Mouse (Mus musculus) CH12.LX (cell line): ENCODE data around the gene Pnpo. TPM values are rescaled to one million over a fixed set of nuclear protein-coding genes. Genes with fewer than 3 reads are reported as not detected.

Experiments
- DNase-seq: peaks from one replicate; pipeline ENCODE4 v3.0.0-alpha.2; 2013; ENCODE audit errors: extremely low read depth
- H3K27ac ChIP-seq: 2 replicates; pipeline ENCODE4 v1.5.1; 2012; ENCODE audit warnings: low read depth, mild to moderate bottlenecking, control low read depth, moderate library complexity; ENCODE audit not compliant: insufficient read depth
- H3K27me3 ChIP-seq: replicated peaks from 2 replicates; pipeline ENCODE3; 2012; ENCODE audit warnings: inconsistent platforms
- H3K36me3 ChIP-seq, 2 experiments: replicated peaks in 1 of 2; 2 replicates each; pipeline versions ENCODE3 to v1.6.1; 2012; ENCODE audit warnings: inconsistent platforms in 1 of 2, low read length in 1 of 2, mild to moderate bottlenecking in 1 of 2, mixed read lengths in 1 of 2, moderate library complexity in 1 of 2; ENCODE audit not compliant: control insufficient read depth in 1 of 2, insufficient read depth in 1 of 2
- H3K4me1 ChIP-seq, 2 experiments: 2 replicates each; pipeline ENCODE4 v1.6.1; 2012; ENCODE audit warnings: inconsistent platforms in 1 of 2, moderate library complexity in 1 of 2; ENCODE audit not compliant: insufficient read depth in 2 of 2, control insufficient read depth in 1 of 2
- H3K4me2 ChIP-seq: 2 replicates; pipeline ENCODE4 v1.6.1; 2012; ENCODE audit warnings: low read depth, mild to moderate bottlenecking, control low read depth; ENCODE audit not compliant: poor library complexity, insufficient read depth, severe bottlenecking
- H3K4me3 ChIP-seq, 3 experiments: fragments of 150-350 bp in 1 of 3; sonication (generic) in 1 of 3; replicated peaks in 1 of 3; 2 replicates each; pipeline versions ENCODE3 to v1.5.1; 2011 to 2012; ENCODE audit warnings: low read depth in 2 of 3, low read length in 2 of 3, mild to moderate bottlenecking in 2 of 3, moderate library complexity in 2 of 3, control low read depth in 1 of 3, improper control_type of control experiment in 1 of 3, inconsistent platforms in 1 of 3, mixed read lengths in 1 of 3; ENCODE audit not compliant: poor library complexity in 1 of 3
- H3K79me2 ChIP-seq: replicated peaks from 2 replicates; pipeline ENCODE4 v1.6.1; 2012; ENCODE audit warnings: mild to moderate bottlenecking, moderate library complexity; ENCODE audit not compliant: control insufficient read depth, poor library complexity, insufficient read depth, severe bottlenecking; ENCODE audit errors: extremely low read depth
- H3K9ac ChIP-seq: 2 replicates; pipeline ENCODE4 v1.6.1; 2012; ENCODE audit warnings: low read depth, mild to moderate bottlenecking, control low read depth, moderate library complexity; ENCODE audit not compliant: insufficient read depth
- H3K9me3 ChIP-seq: replicated peaks from 2 replicates; pipeline ENCODE3; 2012; ENCODE audit warnings: low read length, inconsistent platforms, mixed read lengths
- CHD1 ChIP-seq: IDR thresholded peaks from 2 replicates; pipeline ENCODE4 v1.6.1; 2012; ENCODE audit warnings: low read depth, low read length, improper control_type of control experiment, inconsistent platforms
- CHD2 ChIP-seq: IDR thresholded peaks from 2 replicates; pipeline ENCODE4 v1.6.1; 2011; ENCODE audit warnings: low read length, improper control_type of control experiment
- CTCF ChIP-seq, 2 experiments: IDR thresholded peaks in 1 of 2; conservative IDR thresholded peaks in 1 of 2; 2 replicates each; pipeline ENCODE4 v1.5.1; 2011 to 2012; ENCODE audit warnings: low read depth in 2 of 2, low read length in 2 of 2, improper control_type of control experiment in 1 of 2, inconsistent platforms in 1 of 2, mild to moderate bottlenecking in 1 of 2, moderate library complexity in 1 of 2
- E2F4 ChIP-seq: IDR thresholded peaks from 2 replicates; pipeline ENCODE4 v1.6.1; 2011; ENCODE audit warnings: low read depth, low read length, improper control_type of control experiment; ENCODE audit not compliant: insufficient replicate concordance
- ELF1 ChIP-seq: IDR thresholded peaks from 2 replicates; pipeline ENCODE4 v1.6.1; 2014; ENCODE audit warnings: low read depth, mild to moderate bottlenecking, inconsistent platforms, low read length, improper control_type of control experiment
- HCFC1 ChIP-seq: IDR thresholded peaks from 2 replicates; pipeline ENCODE4 v1.6.1; 2012; ENCODE audit warnings: low read depth, mild to moderate bottlenecking, inconsistent platforms, low read length, improper control_type of control experiment
- JUND ChIP-seq: conservative IDR thresholded peaks from 2 replicates; pipeline ENCODE4 v1.6.1; 2011; ENCODE audit warnings: low read depth, low read length, improper control_type of control experiment
- MAZ ChIP-seq: IDR thresholded peaks from 2 replicates; pipeline ENCODE4 v1.6.1; 2012; ENCODE audit warnings: low read depth, mild to moderate bottlenecking, inconsistent platforms, low read length, improper control_type of control experiment, moderate library complexity
- MEF2A ChIP-seq: IDR thresholded peaks from 2 replicates; pipeline ENCODE4 v1.6.1; 2014; ENCODE audit warnings: low read depth, mild to moderate bottlenecking, inconsistent platforms, low read length, improper control_type of control experiment, borderline replicate concordance
- MYC ChIP-seq: IDR thresholded peaks from 2 replicates; pipeline ENCODE4 v1.6.1; 2011; ENCODE audit warnings: low read depth, mild to moderate bottlenecking, improper control_type of control experiment, low read length
- PAX5 ChIP-seq: IDR thresholded peaks from 2 replicates; pipeline ENCODE4 v1.6.1; 2012; ENCODE audit warnings: low read length, inconsistent platforms, mixed read lengths
- RCOR1 ChIP-seq: conservative IDR thresholded peaks from 2 replicates; pipeline ENCODE4 v1.6.1; 2012; ENCODE audit warnings: low read depth, mild to moderate bottlenecking, inconsistent platforms, low read length, improper control_type of control experiment
- SIN3A ChIP-seq: IDR thresholded peaks from 2 replicates; pipeline ENCODE4 v1.6.1; 2012; ENCODE audit warnings: low read length, improper control_type of control experiment, inconsistent platforms
- UBTF ChIP-seq: IDR thresholded peaks from 2 replicates; pipeline ENCODE4 v1.6.1; 2012; ENCODE audit warnings: low read depth, mild to moderate bottlenecking, inconsistent platforms, low read length, improper control_type of control experiment, moderate library complexity
- USF1 ChIP-seq: IDR thresholded peaks from 2 replicates; pipeline ENCODE4 v1.6.1; 2014; ENCODE audit warnings: low read depth, mild to moderate bottlenecking, inconsistent platforms, low read length, improper control_type of control experiment
- ZKSCAN1 ChIP-seq: IDR thresholded peaks from 2 replicates; pipeline ENCODE4 v1.6.1; 2012; ENCODE audit warnings: low read depth, inconsistent platforms, low read length, improper control_type of control experiment, borderline replicate concordance
- ZNF384 ChIP-seq: IDR thresholded peaks from 2 replicates; pipeline ENCODE4 v1.6.1; 2012; ENCODE audit warnings: low read depth, low read length, improper control_type of control experiment, inconsistent platforms
- dilution Hi-C: fragments of 300-500 bp; cut with MboI; formaldehyde crosslinking; loops from 2 replicates; pipeline ENCODE4 v1.14.3; 2020; ENCODE audit warnings: low sequenced_read_pairs; ENCODE audit not compliant: extremely low pct_unique_long_range_greater_than_20kb, extremely low pct_ligation_motif_present
- in situ Hi-C: fragments of 300-500 bp; cut with MboI; formaldehyde crosslinking; loops from 3 replicates; pipeline ENCODE4 v1.14.3; 2019; ENCODE audit warnings: low sequenced_read_pairs, low pct_ligation_motif_present, low pct_unique_long_range_greater_than_20kb, mixed read lengths
- polyA plus RNA-seq: library from polyadenylated mRNA; unstranded; fragments of >175 nt; gene quantifications from 2 replicates; pipeline ENCODE4 v1.2.1, GENCODE M21; 2012; ENCODE audit warnings: low read depth; ENCODE audit not compliant: insufficient read length
- total RNA-seq, 2 experiments: library from RNA; depleted of rRNA; stranded (reverse); fragments of 300-350 nt in 1 of 2; fragments of >200 nt in 1 of 2; gene quantifications; 2 replicates each; pipeline ENCODE4 v1.2.3; 2012 to 2014

Pnpo gene
- total and polyA plus RNA-seq, 3 experiments = 36.3 to 54.3 (median 38.5) TPM

DNA sequence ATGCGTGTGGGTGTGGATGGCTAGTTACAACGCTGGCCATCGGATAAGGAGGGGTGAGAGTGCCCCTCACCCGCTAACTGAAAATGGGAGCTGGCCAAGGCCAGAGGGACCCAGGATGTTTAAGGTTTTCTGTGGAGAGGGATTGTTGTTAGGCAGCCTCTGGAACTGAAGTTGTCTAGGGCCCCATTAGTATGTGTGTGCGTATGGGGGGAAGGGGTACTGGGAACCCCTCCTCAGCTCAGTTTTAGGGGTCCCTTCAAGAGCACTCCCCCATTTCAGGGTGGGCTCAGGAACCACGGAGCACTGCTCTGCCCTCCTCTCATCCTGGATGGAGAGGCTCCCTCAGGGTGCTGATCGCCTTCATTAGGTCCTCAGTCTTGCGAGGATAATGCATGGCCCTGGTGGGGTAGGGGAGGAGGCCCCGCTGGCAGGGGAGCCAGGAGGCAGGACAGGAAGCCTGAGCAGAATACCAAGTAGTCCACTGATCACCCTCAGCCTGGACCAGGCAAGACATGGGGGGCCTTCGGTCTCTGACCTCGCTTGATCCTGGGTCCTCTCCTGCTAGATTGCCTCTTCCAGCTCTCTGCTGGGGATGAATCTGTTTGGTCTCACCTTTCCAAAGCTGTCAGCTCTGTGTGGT is 50.5 kb downstream of the Pnpo start:
- H3K9me3 ChIP-seq = peaks cover 3% of the 10 kb centered on the region
- peaks cover 48% of the 10 kb centered on the region for H3K27me3 ChIP-seq
- no peak overlapping the region for H3K4me2 ChIP-seq
- no peak overlapping the region for H3K9ac ChIP-seq
- TF ChIP-seq CTCF (conservative IDR thresholded peaks at IDR 0.05 in 1 of 2, IDR thresholded peaks at IDR 0.05 in 1 of 2; ENCODE audit: low read depth in 2 of 2, low read length in 2 of 2) = no peak
- TF ChIP-seq MEF2A = no peak
- TF ChIP-seq E2F4 = no peak
- TF ChIP-seq RCOR1 = no peak
- TF ChIP-seq ELF1 = no peak
- TF ChIP-seq MYC = no peak
- no peak for TF ChIP-seq JUND
- no peak for TF ChIP-seq ZNF384
- no peak for TF ChIP-seq ZKSCAN1
- no peak for TF ChIP-seq USF1
- no peak for TF ChIP-seq CHD2
- no peak for TF ChIP-seq SIN3A
- TF ChIP-seq CHD1 = no peak
- no peak for TF ChIP-seq UBTF
- TF ChIP-seq MAZ = no peak
- TF ChIP-seq, all 38 proteins: peak for 0
- Histone ChIP-seq H3K79me2 (no peaks in the 10 kb centered on the region), H3K27ac (no peak overlapping the region), H3K4me3 (no peak overlapping the region), H3K4me1 (no peaks in the 10 kb centered on the region), H3K36me3 (no peaks in the 10 kb centered on the region)
- in situ Hi-C loops (no loop called here), dilution Hi-C loops (no loop called here)
- DNase-seq = no peak

DNA sequence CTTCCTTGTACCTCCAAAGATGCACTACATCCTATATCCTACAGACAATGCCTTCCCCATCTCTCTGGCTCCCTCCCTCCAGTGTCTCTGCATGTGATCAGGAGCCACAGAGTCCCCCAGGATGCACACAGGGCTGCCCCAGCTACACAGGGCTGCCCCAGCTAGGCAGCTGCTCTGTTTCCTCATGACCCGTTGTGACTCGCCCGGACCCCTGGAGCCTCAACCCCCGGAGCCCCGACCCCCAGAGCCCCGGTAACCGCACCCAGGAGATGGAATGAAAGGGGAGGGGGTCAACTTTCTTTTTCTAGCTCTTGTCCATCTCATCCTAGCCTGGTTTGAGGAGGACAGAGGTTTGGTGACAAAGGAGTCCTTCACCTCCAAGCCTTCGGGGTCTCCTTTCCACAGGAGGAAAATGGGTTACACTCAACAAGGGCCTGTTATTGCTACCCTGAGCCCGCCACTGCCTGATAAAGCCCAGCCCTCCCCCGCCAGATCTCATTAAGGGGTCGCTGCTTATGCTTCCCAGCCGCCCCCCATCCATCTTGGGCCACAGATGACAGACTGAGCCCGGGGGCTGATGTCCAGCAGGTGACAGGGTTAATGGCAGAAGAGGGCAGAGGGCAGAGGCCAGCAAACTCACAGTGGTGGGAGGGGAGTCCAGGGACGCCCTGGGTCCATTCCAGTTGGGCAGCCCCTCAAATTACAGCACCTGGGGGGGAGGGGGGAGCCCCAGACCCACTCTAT is 51.8 kb downstream of the Pnpo start:
- in situ Hi-C loops (no loop called here), dilution Hi-C loops (no loop called here)
- Histone ChIP-seq H3K27ac (no peak overlapping the region), H3K36me3 (no peaks in the 10 kb centered on the region), H3K27me3 (peaks cover 54% of the 10 kb centered on the region), H3K4me3 (no peak overlapping the region), H3K9ac (no peak overlapping the region), H3K9me3 (peaks cover 3% of the 10 kb centered on the region), H3K4me2 (no peak overlapping the region), H3K79me2 (no peaks in the 10 kb centered on the region), H3K4me1 (no peaks in the 10 kb centered on the region)
- TF ChIP-seq MEF2A (no peak), PAX5 (no peak), HCFC1 (no peak), USF1 (no peak)
- no peak for DNase-seq

Other genes starting within 250 kb of the Pnpo start
- gene Snx11, start 166.4 kb downstream of the Pnpo start, total RNA-seq (2012; rRNA removed) = 153 and 173 TPM in 2 replicates
- gene Snx11, start 166.4 kb downstream of the Pnpo start, total RNA-seq (2014; rRNA removed) = 244 and 246 TPM in 2 replicates
- gene Snx11, start 166.4 kb downstream of the Pnpo start, polyA plus RNA-seq = 208 and 217 TPM in 2 replicates
- 144 and 163 TPM in 2 replicates for gene Cbx1, start 154.9 kb downstream of the Pnpo start, total RNA-seq (2012; rRNA removed)
- 115 and 138 TPM in 2 replicates for gene Cbx1, start 154.9 kb downstream of the Pnpo start, total RNA-seq (2014; rRNA removed)
- 223 and 251 TPM in 2 replicates for gene Cbx1, start 154.9 kb downstream of the Pnpo start, polyA plus RNA-seq
- 113 and 169 TPM in 2 replicates for gene Nfe2l1, start 114.0 kb downstream of the Pnpo start, total RNA-seq (2012; rRNA removed)
- 61.1 and 77.7 TPM in 2 replicates for gene Nfe2l1, start 114.0 kb downstream of the Pnpo start, total RNA-seq (2014; rRNA removed)
- gene Nfe2l1, start 114.0 kb downstream of the Pnpo start, polyA plus RNA-seq = 145 and 182 TPM in 2 replicates
- 1.3 and 4.1 TPM in 2 replicates for gene Copz2, start 94.1 kb downstream of the Pnpo start, total RNA-seq (2012; rRNA removed)
- gene Copz2, start 94.1 kb downstream of the Pnpo start, total RNA-seq (2014; rRNA removed) = 0.28 and 0.35 TPM in 2 replicates
- gene Copz2, start 94.1 kb downstream of the Pnpo start, polyA plus RNA-seq = 0.87 and 0.99 TPM in 2 replicates
- 96.3 and 112 TPM in 2 replicates for gene Cdk5rap3, start 27.5 kb downstream of the Pnpo start, total RNA-seq (2012; rRNA removed)
- gene Cdk5rap3, start 27.5 kb downstream of the Pnpo start, total RNA-seq (2014; rRNA removed) = 59.5 and 61.6 TPM in 2 replicates
- 70.3 and 80.0 TPM in 2 replicates for gene Cdk5rap3, start 27.5 kb downstream of the Pnpo start, polyA plus RNA-seq
- gene Prr15l, start 15.9 kb downstream of the Pnpo start, total RNA-seq (2012; rRNA removed) = 0.08 TPM in 2 replicates
- not detected in 2 replicates for gene Prr15l, start 15.9 kb downstream of the Pnpo start, total RNA-seq (2014; rRNA removed)
- 0.19 and 0.31 TPM in 2 replicates for gene Prr15l, start 15.9 kb downstream of the Pnpo start, polyA plus RNA-seq
- gene Sp2, start 39.0 kb upstream of the Pnpo start, total RNA-seq (2012; rRNA removed) = 2.1 and 2.8 TPM in 2 replicates
- 1.1 TPM in 2 replicates for gene Sp2, start 39.0 kb upstream of the Pnpo start, total RNA-seq (2014; rRNA removed)
- gene Sp2, start 39.0 kb upstream of the Pnpo start, polyA plus RNA-seq = 15.9 and 21.0 TPM in 2 replicates
- 44.3 and 65.5 TPM in 2 replicates for gene Sp6, start 69.4 kb upstream of the Pnpo start, total RNA-seq (2012; rRNA removed)
- gene Sp6, start 69.4 kb upstream of the Pnpo start, total RNA-seq (2014; rRNA removed) = 15.8 and 18.4 TPM in 2 replicates
- gene Sp6, start 69.4 kb upstream of the Pnpo start, polyA plus RNA-seq = 10.0 and 10.1 TPM in 2 replicates
- gene Scrn2, start 86.0 kb upstream of the Pnpo start, total RNA-seq (2012; rRNA removed) = 55.8 and 63.9 TPM in 2 replicates
- gene Scrn2, start 86.0 kb upstream of the Pnpo start, total RNA-seq (2014; rRNA removed) = 34.5 and 37.5 TPM in 2 replicates
- 35.2 and 41.1 TPM in 2 replicates for gene Scrn2, start 86.0 kb upstream of the Pnpo start, polyA plus RNA-seq
- gene Lrrc46, start 97.4 kb upstream of the Pnpo start, total RNA-seq (2012; rRNA removed) = 0.38 and 0.46 TPM in 2 replicates
- gene Lrrc46, start 97.4 kb upstream of the Pnpo start, total RNA-seq (2014; rRNA removed) = 0.23 TPM in 1 of 2 replicates, not detected in the other
- gene Lrrc46, start 97.4 kb upstream of the Pnpo start, polyA plus RNA-seq = 0.91 and 1.0 TPM in 2 replicates
- 111 and 119 TPM in 2 replicates for gene Mrpl10, start 97.6 kb upstream of the Pnpo start, total RNA-seq (2012; rRNA removed)
- gene Mrpl10, start 97.6 kb upstream of the Pnpo start, total RNA-seq (2014; rRNA removed) = 93.2 and 104 TPM in 2 replicates
- 110 and 132 TPM in 2 replicates for gene Mrpl10, start 97.6 kb upstream of the Pnpo start, polyA plus RNA-seq
- 14.2 and 17.6 TPM in 2 replicates for gene Osbpl7, start 106.6 kb upstream of the Pnpo start, total RNA-seq (2012; rRNA removed)
- gene Osbpl7, start 106.6 kb upstream of the Pnpo start, total RNA-seq (2014; rRNA removed) = 6.6 and 7.4 TPM in 2 replicates
- 22.1 and 24.4 TPM in 2 replicates for gene Osbpl7, start 106.6 kb upstream of the Pnpo start, polyA plus RNA-seq
- gene Tbx21, start 171.3 kb upstream of the Pnpo start, total RNA-seq (2012; rRNA removed) = 0.08 TPM in 2 replicates
- gene Tbx21, start 171.3 kb upstream of the Pnpo start, total RNA-seq (2014; rRNA removed) = not detected in 2 replicates
- gene Tbx21, start 171.3 kb upstream of the Pnpo start, polyA plus RNA-seq = 0.09 TPM in 1 of 2 replicates, not detected in the other
- 2.1 and 3.1 TPM in 2 replicates for gene Tbkbp1, start 207.5 kb upstream of the Pnpo start, total RNA-seq (2012; rRNA removed)
- gene Tbkbp1, start 207.5 kb upstream of the Pnpo start, total RNA-seq (2014; rRNA removed) = 0.44 and 1.2 TPM in 2 replicates
- gene Tbkbp1, start 207.5 kb upstream of the Pnpo start, polyA plus RNA-seq = 5.2 and 5.7 TPM in 2 replicates
- 194 and 264 TPM in 2 replicates for gene Kpnb1, start 243.9 kb upstream of the Pnpo start, total RNA-seq (2012; rRNA removed)
- 234 and 260 TPM in 2 replicates for gene Kpnb1, start 243.9 kb upstream of the Pnpo start, total RNA-seq (2014; rRNA removed)
- 411 and 465 TPM in 2 replicates for gene Kpnb1, start 243.9 kb upstream of the Pnpo start, polyA plus RNA-seq